Mouse (Mus musculus) colon, adult 2 months (tissue): ENCODE data around the gene Leap2. TPM values are rescaled to one million over a fixed set of nuclear protein-coding genes. Genes with fewer than 3 reads are reported as not detected.

ENCODE experiments used
- polyA plus RNA-seq: library from polyadenylated mRNA; depleted of rRNA; stranded (reverse); fragments of >200 nt; gene quantifications from 2 replicates; pipeline ENCODE4 v1.2.3, GENCODE M21; 2012; rRNA removed

Gene Leap2
- not detected in 2 replicates for polyA plus RNA-seq

GRCm38 (mm10) chr11:53423036-53423435 lies at the start of gene Leap2:
TSS of gene Leap2 (minus strand) at chr11:53423170.

DNA sequence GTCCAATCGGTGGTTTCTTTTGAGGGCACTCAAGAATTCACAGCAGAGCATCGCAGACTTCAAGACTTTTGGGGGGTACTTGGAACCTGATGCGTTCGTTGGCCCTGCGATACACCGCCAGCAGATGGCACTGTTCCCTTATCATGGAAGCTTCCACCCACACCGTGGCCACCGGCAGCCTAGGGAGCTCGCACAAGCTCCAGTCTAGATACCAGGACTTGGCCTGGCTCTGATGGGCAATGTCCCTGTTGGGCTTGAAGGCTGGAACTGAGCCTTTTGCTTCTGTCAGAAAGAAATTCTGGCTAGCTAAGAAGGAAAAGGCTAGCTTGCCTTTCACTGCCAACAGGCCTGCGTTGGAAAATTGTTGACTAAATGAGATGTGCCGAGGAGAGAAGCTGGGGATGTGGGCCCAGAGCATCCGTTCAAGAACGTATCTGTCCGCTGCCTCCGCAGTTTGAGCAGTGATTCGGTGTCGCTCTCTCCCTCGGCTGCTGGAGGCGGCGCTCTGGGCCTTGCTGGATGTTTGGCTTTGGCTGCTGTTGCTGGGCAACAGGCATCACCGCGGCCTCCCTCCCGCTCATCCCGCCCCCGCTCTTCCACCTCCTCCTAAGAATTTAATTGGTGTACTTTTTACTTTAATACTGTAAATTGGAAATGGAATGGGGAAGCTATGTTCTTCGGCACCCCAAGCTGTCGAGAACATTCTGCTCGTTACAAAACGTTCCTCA lies 47.2 kb upstream of the Leap2 start, which contains the start of gene Gm9837:
TSS of gene Gm9837 (minus strand) at position 512 of the 728 bp plus-strand sequence.

DNA sequence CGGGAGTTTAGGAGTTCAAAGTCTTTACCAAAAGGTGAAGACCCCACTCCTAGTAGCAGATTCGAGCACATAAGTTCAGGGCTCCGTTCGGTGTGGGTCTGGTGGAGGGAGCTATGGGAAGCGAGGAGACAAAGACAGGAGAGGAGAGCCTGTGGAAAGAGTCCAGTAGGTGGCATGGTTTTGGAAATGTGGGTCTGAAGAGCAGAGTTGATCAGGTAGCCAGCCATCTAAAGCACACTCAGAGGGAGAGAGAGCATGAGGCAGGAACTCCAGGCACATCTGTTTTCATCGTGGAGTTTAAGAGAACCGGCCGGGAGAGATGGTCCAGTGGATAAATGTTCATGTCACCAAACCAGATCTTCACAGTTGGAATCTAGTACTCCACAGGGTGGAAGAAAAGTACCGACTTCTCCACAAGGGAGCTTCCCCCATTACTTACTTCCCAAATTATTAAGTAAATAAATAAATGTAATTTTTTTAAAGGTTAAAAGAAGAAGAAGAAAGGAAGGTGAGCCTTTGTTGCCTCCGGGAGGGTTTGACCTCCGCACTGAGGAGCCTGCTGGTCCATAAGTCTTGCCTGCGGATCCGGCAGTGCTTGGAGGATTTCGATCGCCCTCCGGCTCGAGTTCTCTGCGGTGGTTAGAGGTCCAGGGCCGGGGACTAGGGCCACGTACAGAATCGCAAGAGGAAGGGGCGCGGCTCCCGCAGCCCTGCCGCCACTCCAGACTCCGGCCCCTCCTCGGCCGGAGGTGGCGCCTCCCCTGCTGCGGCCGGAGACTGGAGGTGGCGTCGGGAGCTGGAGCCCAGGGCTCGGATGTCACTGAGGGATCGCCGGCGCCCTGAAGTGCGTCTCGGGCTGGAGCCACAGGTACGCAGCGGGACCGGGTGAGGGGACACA lies 33.8 kb upstream of the Leap2 start, which contains the start of the genes Gm10447 and Shroom1:
TSS of gene Gm10447 (minus strand) at position 637 of the 898 bp plus-strand sequence.
TSS of gene Shroom1 (plus strand) at position 732 of the 898 bp plus-strand sequence.

DNA sequence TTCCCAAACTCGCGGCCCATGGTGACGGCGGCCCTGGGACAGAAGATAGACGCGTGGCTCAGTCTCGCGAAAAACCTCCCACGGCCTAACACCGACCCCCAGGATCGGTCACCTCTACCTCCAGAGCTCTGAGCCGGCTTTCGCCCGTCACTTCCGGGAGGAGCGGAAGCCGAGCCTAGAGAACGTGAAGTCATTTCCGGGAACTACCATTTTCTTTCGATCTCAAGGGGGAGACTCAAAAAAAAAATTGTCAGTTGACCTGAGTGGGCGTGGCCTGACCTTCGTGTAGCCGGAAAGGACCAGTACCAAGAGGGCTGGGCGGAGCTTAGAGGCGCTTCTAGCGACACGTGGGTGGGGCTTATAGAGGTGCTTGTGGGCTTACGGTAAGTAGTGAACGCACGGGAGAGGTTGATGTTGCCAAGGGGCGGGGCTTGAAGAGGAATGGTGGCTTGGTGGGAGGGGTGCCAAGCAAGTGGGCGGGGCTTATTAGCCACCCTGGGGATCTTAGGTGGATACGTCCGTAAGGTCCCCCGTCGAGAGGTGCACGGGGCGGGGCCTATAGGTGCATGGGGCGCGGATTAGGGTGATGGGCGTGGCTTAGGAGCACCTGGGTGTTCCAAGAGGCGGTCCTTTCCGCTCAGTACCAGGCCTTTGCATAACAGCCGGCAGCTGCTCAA lies 7.8 kb upstream of the Leap2 start, which contains the start of the genes Uqcrq and Gdf9:
TSS of gene Uqcrq (minus strand) at position 162 of the 677 bp plus-strand sequence.
TSS of gene Gdf9 (plus strand) at position 354 of the 677 bp plus-strand sequence.

Other genes starting within 250 kb of the Leap2 start
- gene Hspa4, start 122.7 kb downstream of the Leap2 start, polyA plus RNA-seq: 23.3 and 28.7 TPM in 2 replicates
- 2.2 and 2.7 TPM in 2 replicates for gene Zcchc10, start 98.5 kb downstream of the Leap2 start, polyA plus RNA-seq
- gene Aff4, start 72.3 kb downstream of the Leap2 start, polyA plus RNA-seq: 8.9 and 9.2 TPM in 2 replicates
- 626 and 825 TPM in 2 replicates for gene Uqcrq, start 7.7 kb upstream of the Leap2 start, polyA plus RNA-seq
- gene Gdf9, start 7.9 kb upstream of the Leap2 start, polyA plus RNA-seq: 0.29 and 0.31 TPM in 2 replicates
- gene Gm10447, start 33.9 kb upstream of the Leap2 start, polyA plus RNA-seq: 0.06 and 0.22 TPM in 2 replicates
- 1.8 and 2.1 TPM in 2 replicates for gene Shroom1, start 34.0 kb upstream of the Leap2 start, polyA plus RNA-seq
- not detected in 2 replicates for gene Gm9837, start 47.3 kb upstream of the Leap2 start, polyA plus RNA-seq
- not detected in 2 replicates for gene Gm9945, start 57.0 kb upstream of the Leap2 start, polyA plus RNA-seq
- gene Sowaha, start 57.1 kb upstream of the Leap2 start, polyA plus RNA-seq: 2.0 and 2.2 TPM in 2 replicates
- 23.9 and 26.4 TPM in 2 replicates for gene Sept8, start 96.1 kb upstream of the Leap2 start, polyA plus RNA-seq
- gene Kif3a, start 144.2 kb upstream of the Leap2 start, polyA plus RNA-seq: 1.8 and 2.5 TPM in 2 replicates
- not detected in 2 replicates for gene Il4, start 195.5 kb upstream of the Leap2 start, polyA plus RNA-seq
- gene Il13, start 211.5 kb upstream of the Leap2 start, polyA plus RNA-seq: not detected in 2 replicates